Mouse (Mus musculus) G1E (cell line): ENCODE measurements around the gene Tut7.

Source experiments
- CTCF ChIP-seq: IDR thresholded peaks from 2 replicates; pipeline ENCODE4 v1.5.1; 2012; ENCODE audit warnings: low read depth, low read length, inconsistent platforms, mixed read lengths
- TAL1 ChIP-seq: conservative IDR thresholded peaks from 2 replicates; pipeline ENCODE4 v1.6.1; 2012; ENCODE audit warnings: low read depth, low read length, inconsistent platforms, mixed read lengths

- no peak for TF ChIP-seq CTCF
- no peak for TF ChIP-seq TAL1
Measured at GRCm38 (mm10) chr13:59798306-59798705, 24.6 kb downstream of the Tut7 start.
